Mouse (Mus musculus) bone marrow macrophage, adult 2 months (primary cell): ENCODE data around the gene Tmem19. TPM values are rescaled to one million over a fixed set of nuclear protein-coding genes. Genes with fewer than 3 reads are reported as not detected.

Experiments used
- H3K27ac ChIP-seq: 2 replicates; pipeline ENCODE4 v1.5.1; 2012; ENCODE audit warnings: low read depth, low read length; ENCODE audit not compliant: insufficient read depth
- H3K4me1 ChIP-seq: 2 replicates; pipeline ENCODE4 v1.6.1; 2012; ENCODE audit warnings: low read length; ENCODE audit not compliant: control insufficient read depth, insufficient read depth
- H3K4me3 ChIP-seq: 2 replicates; pipeline ENCODE4 v1.5.1; 2012; ENCODE audit warnings: mild to moderate bottlenecking, low read length, moderate library complexity; ENCODE audit not compliant: insufficient read depth
- CTCF ChIP-seq: IDR thresholded peaks from 2 replicates; pipeline ENCODE4 v1.5.1; 2012; ENCODE audit warnings: low read depth, mild to moderate bottlenecking, low read length, moderate library complexity
- POLR2A ChIP-seq: IDR thresholded peaks from 2 replicates; pipeline ENCODE4 v1.6.1; 2012; ENCODE audit warnings: mild to moderate bottlenecking, low read depth, low read length, borderline replicate concordance
- polyA plus RNA-seq: library from polyadenylated mRNA; stranded (reverse); fragments of >200 nt; gene quantifications from 2 replicates; pipeline ENCODE4 v1.2.4, GENCODE M21; 2012; ENCODE audit not compliant: missing spikeins, insufficient read depth, insufficient read length

Gene Tmem19
- polyA plus RNA-seq, 1 experiment, result 35.2 TPM

DNA sequence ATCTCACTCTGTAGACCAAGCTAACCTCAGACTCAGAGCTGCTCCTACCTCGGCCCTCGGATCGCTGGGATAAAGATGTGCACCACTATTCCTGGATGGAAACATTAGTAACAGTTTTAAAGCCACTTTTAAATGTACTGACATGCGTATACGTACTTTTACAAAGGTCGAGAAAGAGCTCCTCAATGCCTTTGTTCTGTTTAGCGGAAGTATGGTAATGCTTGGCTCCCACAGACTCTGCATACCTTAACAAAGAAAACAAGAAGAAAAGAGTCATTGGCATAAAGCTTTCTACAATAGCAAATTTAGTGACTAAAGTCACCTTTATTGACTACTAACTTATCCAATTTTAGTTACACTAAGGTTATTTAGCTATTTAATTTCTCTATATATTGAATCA lies 67.6 kb downstream of the Tmem19 start:
- Histone ChIP-seq H3K4me1 (no peaks in the 10 kb centered on the region), H3K27ac (no peak overlapping the region), H3K4me3 (no peak overlapping the region)
- TF ChIP-seq CTCF, result no peak
- no peak for TF ChIP-seq POLR2A

DNA sequence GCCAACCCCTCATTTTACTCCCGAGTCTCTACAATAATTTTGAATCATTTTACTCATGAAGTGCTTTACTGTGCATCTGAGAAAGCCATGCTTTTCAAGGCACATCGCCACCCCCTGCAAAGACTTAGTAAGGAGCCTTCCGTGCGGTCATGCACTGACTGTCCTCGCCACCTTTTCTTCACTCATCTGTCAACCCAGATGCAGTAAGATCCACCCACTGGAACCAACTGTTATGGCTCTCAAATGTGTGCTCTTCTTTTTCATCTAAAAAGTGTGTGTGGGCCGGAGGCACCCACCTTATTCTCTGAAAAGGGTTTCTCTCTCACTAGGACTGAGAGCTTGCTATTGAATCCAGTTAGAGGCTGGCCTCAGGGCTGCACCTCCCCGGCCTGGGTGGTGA lies 68.4 kb downstream of the Tmem19 start:
- TF ChIP-seq CTCF (no peak), POLR2A (no peak)
- Histone ChIP-seq H3K4me1 (no peaks in the 10 kb centered on the region), H3K4me3 (no peak overlapping the region)

GRCm38 (mm10) chr10:115290671-115291070 lies 71.6 kb downstream of the Tmem19 start:
- TF ChIP-seq CTCF (no peak), POLR2A (no peak)
- H3K4me3 ChIP-seq, result no peak overlapping the region
- no peak overlapping the region for H3K27ac ChIP-seq
- no peaks in the 10 kb centered on the region for H3K4me1 ChIP-seq

More for the DNA sequence above, 68.4 kb downstream of the Tmem19 start:
- H3K27ac ChIP-seq, result no peak overlapping the region

Other genes starting within 250 kb of the Tmem19 start
- not detected in 2 replicates for gene Tph2, start 177.5 kb downstream of the Tmem19 start, polyA plus RNA-seq
- gene Tbc1d15, start 111.0 kb downstream of the Tmem19 start, polyA plus RNA-seq, result 72.1 and 78.1 TPM in 2 replicates
- 55.8 and 59.1 TPM in 2 replicates for gene Rab21, start 46.9 kb downstream of the Tmem19 start, polyA plus RNA-seq
- 7.8 and 8.3 TPM in 2 replicates for gene Thap2, start 21.9 kb upstream of the Tmem19 start, polyA plus RNA-seq
- gene Zfc3h1, start 22.5 kb upstream of the Tmem19 start, polyA plus RNA-seq, result 91.6 and 110 TPM in 2 replicates
- gene A930009A15Rik, start 207.5 kb upstream of the Tmem19 start, polyA plus RNA-seq, result not detected in 2 replicates
- gene Lgr5, start 225.3 kb upstream of the Tmem19 start, polyA plus RNA-seq, result 0.47 TPM in 1 of 2 replicates, not detected in the other